Mouse (Mus musculus): ENCODE data around the gene Tmem9.

Tmem9 gene

GRCm38 (mm10) chr1:136030201-136030600 lies 22.3 kb downstream of the Tmem9 start:
- no peak for DNase-seq (ENCODE audit: low read depth, low spot score)

DNA sequence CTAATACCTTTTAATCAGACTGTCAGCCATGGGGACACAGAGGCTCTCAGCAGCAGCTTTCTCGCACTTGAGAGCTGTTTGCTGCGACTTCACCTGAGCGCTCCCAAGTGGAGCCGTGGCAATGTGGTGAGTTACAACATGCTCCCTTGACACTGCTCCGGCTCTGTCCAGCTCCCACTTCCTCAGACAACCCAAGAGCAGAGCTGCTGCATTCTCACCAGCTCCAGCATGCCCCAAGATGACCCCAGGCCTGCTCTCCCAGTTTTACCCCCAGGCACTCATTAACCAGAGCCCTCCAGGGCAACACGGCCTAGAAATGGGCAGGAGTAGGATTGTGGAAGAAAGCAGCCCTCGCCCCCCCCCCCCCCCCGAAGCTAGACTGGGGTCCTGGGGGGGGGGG lies 23.7 kb downstream of the Tmem9 start:
- no peak for DNase-seq (ENCODE audit: low read depth, low spot score)

- DNase-seq (ENCODE audit: low read depth, low spot score), result no peak
These were observed 25.0 kb downstream of the Tmem9 start for GRCm38 (mm10) chr1:136032961-136033360.

GRCm38 (mm10) chr1:136038746-136039538 lies 31.0 kb downstream of the Tmem9 start:
- no peak for DNase-seq (ENCODE audit: low read depth, low spot score)

- no peak for DNase-seq (ENCODE audit: low read depth, low spot score)
These were observed 32.5 kb downstream of the Tmem9 start for GRCm38 (mm10) chr1:136040452-136040851.

DNA sequence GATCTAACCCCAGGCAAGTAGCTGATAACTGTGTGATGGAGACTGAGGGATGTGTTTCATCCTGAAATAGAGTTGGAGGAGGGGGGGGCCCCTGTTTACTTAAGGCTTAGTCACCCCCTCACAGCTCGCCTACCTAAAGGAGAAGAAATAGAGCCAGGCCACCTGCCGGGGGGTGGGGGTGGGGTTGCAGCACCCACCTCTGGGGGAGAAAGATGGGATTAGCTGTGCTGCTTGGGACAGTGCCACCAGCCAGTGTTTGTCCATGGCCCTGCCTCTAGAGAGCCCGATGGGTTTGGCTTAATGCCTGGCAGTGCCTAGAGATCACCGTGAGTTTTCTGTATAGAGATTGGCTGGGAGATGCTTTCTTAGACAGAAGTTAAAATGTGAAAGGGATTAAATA lies 32.9 kb downstream of the Tmem9 start:
- no peak for DNase-seq (ENCODE audit: low read depth, low spot score)

DNA sequence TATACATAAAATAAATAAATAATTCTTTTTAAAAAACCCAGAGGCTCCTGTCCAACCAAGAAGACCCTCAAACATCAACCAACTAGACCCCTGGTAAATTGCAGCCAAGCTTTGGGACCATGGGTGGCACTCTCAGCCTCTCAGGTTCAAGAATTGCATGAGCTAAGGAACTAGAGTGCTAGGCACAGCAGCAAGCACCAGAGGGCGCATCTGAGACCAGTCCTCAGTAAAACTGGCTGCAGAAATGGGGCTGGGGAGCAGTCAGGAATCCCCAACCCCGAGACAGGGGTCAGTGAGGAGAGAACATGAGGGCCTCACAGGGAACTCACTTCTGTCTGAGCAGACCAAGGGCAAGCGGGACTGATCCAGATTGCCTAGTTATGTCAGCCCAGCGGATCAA lies 37.8 kb downstream of the Tmem9 start:
- peak; percentile 40 for DNase-seq (ENCODE audit: low read depth, low spot score)

- DNase-seq (ENCODE audit: low read depth, low spot score), result no peak
These were observed 39.5 kb downstream of the Tmem9 start for GRCm38 (mm10) chr1:136047432-136047831.

DNA sequence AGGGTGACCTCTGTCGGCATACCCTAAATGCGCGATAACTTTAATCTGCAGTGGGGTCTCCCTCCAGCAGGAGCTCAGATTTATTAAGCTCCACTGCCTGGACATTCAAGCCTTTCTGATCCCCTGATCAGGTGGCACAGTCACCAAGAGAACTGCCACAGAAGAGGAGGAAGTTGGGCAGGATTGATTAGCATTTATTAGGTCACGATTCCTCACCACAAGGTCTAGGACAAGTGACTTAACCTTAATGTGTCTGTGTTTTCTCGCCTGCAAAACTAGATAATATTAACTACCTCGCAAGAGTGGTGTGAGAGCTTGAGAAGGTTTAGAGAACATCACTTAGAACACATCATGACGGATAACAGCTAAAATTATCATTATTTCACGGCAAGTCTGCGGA lies 39.9 kb downstream of the Tmem9 start:
- no peak for DNase-seq (ENCODE audit: low read depth, low spot score)

- DNase-seq (ENCODE audit: low read depth, low spot score), result no peak
These were observed 42.5 kb downstream of the Tmem9 start, which contains the start of gene Ascl5 for GRCm38 (mm10) chr1:136050312-136051012. Ascl5 (plus strand) TSS chr1:136050804.

GRCm38 (mm10) chr1:136051013-136051315 lies 43.0 kb downstream of the Tmem9 start:
- no peak for DNase-seq (ENCODE audit: low read depth, low spot score)

- DNase-seq (ENCODE audit: low read depth, low spot score), result no peak
These were observed 43.5 kb downstream of the Tmem9 start for GRCm38 (mm10) chr1:136051465-136051864.

DNA sequence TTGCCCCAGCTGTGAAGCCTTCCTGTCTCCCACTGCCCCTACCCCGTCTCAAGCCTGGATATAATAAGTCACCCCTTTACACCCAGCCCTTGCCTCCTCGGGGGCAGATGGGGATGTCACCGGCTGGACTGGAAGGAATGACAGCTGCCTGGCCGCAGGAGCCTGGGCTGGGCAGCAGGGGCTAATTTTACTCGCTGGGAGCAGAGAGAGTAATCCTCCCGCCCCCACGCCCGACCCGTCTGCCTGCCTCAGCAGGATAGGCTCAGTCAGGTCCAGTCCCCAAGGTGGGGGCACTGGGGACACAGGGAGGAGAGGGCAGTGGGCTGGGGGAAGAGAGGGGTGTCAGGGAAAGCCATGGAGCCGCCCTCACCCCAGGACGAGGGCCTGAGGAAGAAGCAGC lies 44.6 kb downstream of the Tmem9 start, which contains the start of gene Cacna1s:
Gene Cacna1s (plus strand): TSS at position 204 of the 400 bp plus-strand sequence.
- no peak for DNase-seq (ENCODE audit: low read depth, low spot score)

DNA sequence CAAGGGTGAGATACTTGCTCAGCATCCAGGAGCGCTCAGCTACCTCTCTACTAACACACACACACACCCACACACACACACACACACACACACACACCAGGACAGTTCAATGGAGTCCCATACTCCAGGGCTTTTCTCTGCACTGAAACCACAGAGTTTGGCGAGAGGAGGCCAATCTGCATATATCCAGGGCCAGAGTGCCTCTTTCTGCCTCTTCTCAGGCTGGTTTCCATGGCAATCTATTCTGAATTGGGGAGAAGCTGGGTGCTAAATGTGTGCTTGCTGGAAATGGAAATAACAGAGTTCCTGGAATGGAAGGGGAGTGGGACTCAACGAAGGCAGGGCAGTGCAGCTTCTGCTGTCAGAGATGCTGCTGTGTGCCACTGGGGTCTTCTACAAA lies 47.8 kb downstream of the Tmem9 start:
- DNase-seq (ENCODE audit: low read depth, low spot score), result no peak

DNA sequence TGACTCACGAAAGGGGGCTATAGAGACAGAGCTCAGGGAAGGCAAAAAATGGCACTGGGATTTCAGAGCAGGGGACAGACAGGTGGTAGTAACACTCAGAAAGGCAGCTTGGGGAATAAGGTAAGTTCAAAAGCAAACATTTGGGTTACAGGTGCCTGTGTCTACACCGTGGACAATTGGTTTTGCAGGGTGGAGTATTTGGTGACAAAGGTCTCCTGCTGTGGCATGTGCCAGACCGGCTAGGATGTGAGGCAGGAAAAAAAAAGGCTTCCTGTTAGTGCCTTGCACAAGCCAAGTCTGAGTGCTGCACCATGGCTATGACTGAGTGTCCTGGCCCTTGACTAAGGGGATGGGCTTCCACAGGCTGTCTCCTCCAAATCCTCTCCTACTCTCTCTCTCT lies 50.6 kb downstream of the Tmem9 start:
- no peak for DNase-seq (ENCODE audit: low read depth, low spot score)

DNA sequence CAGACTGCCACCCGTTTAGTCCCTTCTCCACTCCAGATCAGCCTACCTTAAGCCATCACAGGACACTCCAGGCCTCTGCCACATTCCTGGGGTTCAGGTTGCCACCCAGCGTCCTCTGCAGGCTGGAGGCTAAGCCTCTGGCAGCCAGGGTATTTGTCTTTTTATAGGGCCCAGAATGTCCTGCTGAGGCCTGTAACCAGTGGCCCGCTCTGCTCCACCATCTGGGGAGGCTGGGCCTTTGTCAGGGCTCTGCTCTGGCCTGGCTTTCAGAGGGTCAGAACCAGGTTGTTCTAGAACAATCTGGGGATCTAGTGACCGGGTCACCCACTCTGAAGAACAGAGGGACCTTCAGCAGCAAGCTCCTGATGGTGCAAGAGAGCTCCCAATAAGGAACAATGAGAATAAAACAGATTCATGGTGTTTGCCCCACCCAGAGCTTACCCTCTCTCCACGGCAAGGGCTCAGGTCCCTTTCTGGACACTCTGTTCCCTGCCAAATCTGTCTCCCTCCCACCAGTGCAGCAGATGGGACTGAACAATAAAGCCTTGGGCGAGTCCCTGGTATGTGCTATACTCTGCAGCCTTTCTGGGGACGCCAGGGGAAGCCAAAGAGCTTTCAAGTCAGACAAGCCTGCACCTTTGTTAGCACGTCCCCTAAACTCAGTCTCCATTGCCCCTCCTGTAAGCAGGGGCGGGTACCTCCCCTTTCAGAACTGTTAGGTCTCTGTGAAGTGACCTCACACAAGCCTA lies 53.3 kb downstream of the Tmem9 start:
- DNase-seq (ENCODE audit: low read depth, low spot score), result no peak

DNA sequence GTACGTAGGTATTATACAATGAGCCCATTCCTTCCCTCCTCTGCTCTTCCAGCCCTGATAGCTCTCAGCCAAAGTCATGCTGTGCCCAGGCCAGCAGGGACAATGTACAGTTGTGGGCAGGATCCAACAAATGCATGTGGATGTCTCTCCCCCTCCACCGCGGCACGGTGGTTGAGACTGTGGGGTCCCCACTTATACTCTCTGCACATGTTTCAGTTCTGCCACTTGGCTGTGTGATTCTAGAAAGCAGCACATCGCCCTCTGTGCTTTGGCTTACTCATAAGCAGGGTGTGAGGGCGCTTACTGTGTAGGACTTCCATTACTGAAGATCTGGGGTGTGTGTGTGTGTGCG lies 53.8 kb downstream of the Tmem9 start:
- DNase-seq (ENCODE audit: low read depth, low spot score), result no peak

DNA sequence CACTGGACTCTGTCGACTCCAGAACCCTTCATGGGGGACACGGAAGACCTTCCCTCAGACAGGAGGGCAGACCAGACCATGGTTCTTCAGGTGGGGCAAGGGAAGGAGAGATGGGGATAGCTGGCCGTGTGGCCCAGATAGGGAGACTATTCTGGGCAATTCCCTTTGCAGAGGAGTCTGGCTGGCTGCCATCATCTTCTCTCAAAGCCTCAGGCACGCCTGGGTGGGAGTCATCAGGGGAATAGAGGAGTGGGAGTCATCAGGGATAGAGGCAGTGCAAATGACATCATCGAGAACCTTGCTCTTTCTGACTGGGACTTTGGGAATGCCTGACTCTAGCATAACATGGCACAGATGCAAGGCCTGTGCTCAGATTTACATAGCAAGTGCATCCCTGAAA lies 56.0 kb downstream of the Tmem9 start:
- DNase-seq (ENCODE audit: low read depth, low spot score), result no peak

GRCm38 (mm10) chr1:136066621-136067020 lies 58.7 kb downstream of the Tmem9 start:
- DNase-seq (ENCODE audit: low read depth, low spot score), result no peak

- no peak for DNase-seq (ENCODE audit: low read depth, low spot score)
These were observed 59.6 kb downstream of the Tmem9 start for GRCm38 (mm10) chr1:136067579-136067978.

DNA sequence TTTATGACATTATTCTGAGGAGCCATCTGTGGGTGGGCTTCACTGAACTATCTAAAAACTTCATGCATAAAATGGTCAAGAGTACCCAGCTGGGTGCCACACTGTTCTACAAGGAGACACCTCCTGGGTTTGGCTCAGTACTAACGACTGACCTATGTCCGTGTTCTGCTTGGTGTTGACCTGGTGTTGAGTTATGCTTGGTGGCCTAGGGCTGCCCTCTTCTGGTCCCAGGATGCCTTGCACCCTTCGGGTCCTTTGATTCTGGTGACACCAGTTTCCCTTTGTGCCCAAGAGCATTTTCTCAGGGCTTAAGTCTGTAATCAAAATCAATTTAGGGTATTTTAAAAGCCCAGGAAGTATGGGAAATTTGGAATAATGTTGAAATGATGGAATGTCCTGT lies 68.1 kb downstream of the Tmem9 start:
- peak; percentile 21 for DNase-seq (ENCODE audit: low read depth, low spot score)

DNA sequence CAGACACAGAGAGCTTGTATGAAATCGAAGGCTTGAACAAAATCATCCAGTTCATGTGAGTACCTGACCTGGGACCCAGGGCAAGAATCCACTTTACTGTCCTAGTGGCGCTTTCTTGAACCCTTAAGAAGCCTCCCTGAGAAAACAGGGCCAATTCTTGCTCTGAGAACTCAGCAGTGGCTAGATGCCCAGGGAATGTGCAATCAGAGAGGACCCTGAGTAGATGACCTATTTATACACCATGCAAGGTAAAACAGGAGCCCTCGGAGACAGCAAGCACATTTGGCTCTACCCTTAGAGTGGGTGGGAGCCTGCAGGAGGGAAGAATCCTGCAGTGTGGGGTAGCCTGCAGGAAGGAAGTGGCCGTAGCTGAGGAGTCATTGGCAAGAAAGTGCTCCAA lies 69.7 kb downstream of the Tmem9 start:
- no peak for DNase-seq (ENCODE audit: low read depth, low spot score)

DNA sequence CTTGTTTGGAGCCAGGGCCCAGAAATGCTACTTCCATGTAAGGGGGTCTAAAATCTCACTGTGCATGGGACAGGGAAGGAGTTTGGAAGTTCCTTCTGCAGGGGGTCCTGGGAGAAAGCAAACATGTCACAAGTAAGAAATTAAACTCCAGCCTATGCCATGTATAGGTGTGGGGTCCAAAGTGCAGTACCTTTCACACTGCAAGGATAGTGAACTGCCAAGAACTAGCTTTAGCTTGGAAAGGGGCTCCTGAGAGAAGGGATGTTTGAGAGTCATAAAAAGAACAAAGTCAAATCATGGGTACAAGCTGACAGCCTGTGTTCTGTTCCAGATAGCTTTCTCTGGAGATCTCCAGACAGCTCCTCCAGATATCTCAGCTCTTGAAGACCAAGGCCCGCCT lies 73.2 kb downstream of the Tmem9 start:
- no peak for DNase-seq (ENCODE audit: low read depth, low spot score)
